Mouse (Mus musculus) neural tube, embryonic 11.5 days (tissue): ENCODE results near the gene Fsip1. TPM values are rescaled to one million over a fixed set of nuclear protein-coding genes. Genes with fewer than 3 reads are reported as not detected.

Experiments used
- ATAC-seq: fragments of 200-750 bp; cut with Nextera tagmentation; 2 replicates; pipeline ENCODE4 v1.8.0; 2017; ENCODE audit warnings: moderate number of reproducible peaks, mild to moderate bottlenecking, moderate TSS enrichment, moderate library complexity; ENCODE audit not compliant: insufficient read depth, low FRiP score, low TSS enrichment
- DNase-seq: peaks from one replicate; pipeline ENCODE4 v3.0.0-alpha.2; 2015; ENCODE audit warnings: low spot score
- H3K27ac ChIP-seq: fragments of 300-500 bp; sonication (generic); 2 replicates; pipeline ENCODE4 v1.5.1; 2014; ENCODE audit warnings: low read depth, mild to moderate bottlenecking, low read length
- H3K27me3 ChIP-seq: fragments of 300-500 bp; sonication (generic); 2 replicates; pipeline ENCODE4 v1.6.1; 2014; ENCODE audit warnings: mild to moderate bottlenecking, low read length, mixed read lengths; ENCODE audit not compliant: control insufficient read depth, insufficient read depth
- H3K36me3 ChIP-seq: fragments of 300-500 bp; sonication (generic); 2 replicates; pipeline ENCODE4 v1.6.1; 2014; ENCODE audit warnings: mild to moderate bottlenecking, low read length, moderate library complexity, mixed read lengths; ENCODE audit not compliant: control insufficient read depth, insufficient read depth
- H3K4me1 ChIP-seq: fragments of 300-500 bp; sonication (generic); 2 replicates; pipeline ENCODE4 v1.6.1; 2014; ENCODE audit warnings: low read length, mixed read lengths; ENCODE audit not compliant: control insufficient read depth, insufficient read depth
- H3K4me2 ChIP-seq: fragments of 300-500 bp; sonication (generic); 2 replicates; pipeline ENCODE4 v1.6.1; 2014; ENCODE audit warnings: low read depth, mild to moderate bottlenecking, moderate library complexity
- H3K4me3 ChIP-seq: fragments of 300-500 bp; sonication (generic); 2 replicates; pipeline ENCODE4 v1.5.1; 2014; ENCODE audit warnings: low read depth, low read length
- H3K9ac ChIP-seq: fragments of 300-500 bp; sonication (generic); 2 replicates; pipeline ENCODE4 v1.6.1; 2014; ENCODE audit warnings: mild to moderate bottlenecking, low read length
- H3K9me3 ChIP-seq: fragments of 300-500 bp; sonication (generic); 2 replicates; pipeline ENCODE4 v1.6.1; 2016; ENCODE audit warnings: low read length; ENCODE audit not compliant: control insufficient read depth
- WGBS: fragments of 180-500 bp; shearing (Covaris S2); extraction: QIAGEN DNeasy Blood & Tissue Kit; methylation state at CpG from one replicate; pipeline ENCODE4 v1.1.7; 2014; 5-methylcytosine and 5-hydroxymethylcytosine counted together
- polyA plus RNA-seq: library from polyadenylated mRNA; unstranded; fragments of >200 nt; fragmentation: Nextera tagmentation; extraction: Ambion mirVana; gene quantifications from 2 replicates; pipeline ENCODE4 v1.2.1, GENCODE M21; 2014

The Fsip1 gene
- polyA plus RNA-seq, 1 experiment from 2014 or later = 2.6 TPM

DNA sequence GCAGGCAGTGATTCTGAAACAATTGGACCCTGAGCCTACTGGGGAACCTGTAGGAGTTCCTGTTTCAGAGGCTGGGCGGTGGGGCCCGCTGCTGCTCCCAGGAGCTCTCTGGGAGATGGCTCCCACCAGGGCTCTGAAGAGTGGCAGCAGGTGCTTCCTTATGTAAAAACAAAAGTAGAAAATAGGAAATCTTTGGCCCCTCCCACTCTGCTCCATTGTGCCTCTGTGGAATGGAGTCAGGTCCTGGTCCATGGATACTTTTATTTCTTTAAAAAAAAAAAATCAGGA, 7.1 kb upstream of the Fsip1 start:
- Histone ChIP-seq H3K4me1 (no peaks in the 10 kb centered on the region), H3K4me2 (no peak overlapping the region), H3K9me3 (no peaks in the 10 kb centered on the region), H3K9ac (no peak overlapping the region), H3K27ac (no peak overlapping the region), H3K36me3 (no peaks in the 10 kb centered on the region), H3K4me3 (no peak overlapping the region), H3K27me3 (no peaks in the 10 kb centered on the region)
- ATAC-seq = no peak
- DNase-seq = no peak
- WGBS = 52% methylated on average over 2 of the region's 2 CpGs

GRCm38 (mm10) chr2:118263151-118263913, 6.6 kb upstream of the Fsip1 start:
- DNase-seq (peak; percentile 60), ATAC-seq (no peak)
- Histone ChIP-seq H3K9ac (no peak overlapping the region), H3K4me1 (no peaks in the 10 kb centered on the region), H3K4me3 (no peak overlapping the region), H3K9me3 (no peaks in the 10 kb centered on the region), H3K36me3 (no peaks in the 10 kb centered on the region), H3K4me2 (no peak overlapping the region), H3K27ac (no peak overlapping the region), H3K27me3 (no peaks in the 10 kb centered on the region)
- 22% methylated on average over 8 of the region's 8 CpGs for WGBS

DNA sequence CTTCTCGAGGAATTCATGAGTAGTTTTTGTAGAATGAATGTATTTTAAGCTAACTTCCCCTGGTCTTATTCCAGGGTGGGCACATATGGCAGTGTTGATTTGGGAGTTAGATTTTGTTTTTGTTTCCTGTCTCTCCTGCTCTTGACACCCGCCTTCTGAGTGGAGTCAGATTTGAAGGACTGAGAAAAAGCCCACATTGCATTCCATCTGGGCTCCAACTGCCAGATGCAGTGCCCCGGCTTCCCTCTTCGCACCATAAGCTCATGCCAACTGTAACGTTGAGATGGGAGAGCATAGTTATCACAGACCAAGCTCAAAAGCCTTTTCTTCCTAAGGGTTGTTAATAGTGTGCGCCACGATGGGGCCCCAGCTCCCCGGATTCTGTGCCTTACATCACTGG, 5.9 kb upstream of the Fsip1 start:
- ATAC-seq (no peak), DNase-seq (no peak)
- Histone ChIP-seq H3K27me3 (no peaks in the 10 kb centered on the region), H3K27ac (no peak overlapping the region), H3K9ac (no peak overlapping the region), H3K4me1 (no peaks in the 10 kb centered on the region), H3K36me3 (no peaks in the 10 kb centered on the region), H3K4me3 (no peak overlapping the region), H3K4me2 (no peak overlapping the region), H3K9me3 (no peaks in the 10 kb centered on the region)
- WGBS = 62% methylated on average over 8 of the region's 8 CpGs

- no peak overlapping the region for H3K4me2 ChIP-seq
- H3K36me3 ChIP-seq = no peaks in the 10 kb centered on the region
- H3K9me3 ChIP-seq = peaks cover 4% of the 10 kb centered on the region; the same call in 1 of the 2 replicates
- 88% methylated on average over 5 of the region's 5 CpGs for WGBS
- no peaks in the 10 kb centered on the region for H3K27me3 ChIP-seq
- DNase-seq (no peak), ATAC-seq (no peak)
- H3K9ac ChIP-seq = no peak overlapping the region
- H3K4me3 ChIP-seq = no peak overlapping the region
- no peak overlapping the region for H3K27ac ChIP-seq
- H3K4me1 ChIP-seq = no peaks in the 10 kb centered on the region
Measured at GRCm38 (mm10) chr2:118259746-118260145, 3.0 kb upstream of the Fsip1 start.

- Histone ChIP-seq H3K9ac (no peak overlapping the region), H3K36me3 (no peaks in the 10 kb centered on the region), H3K4me1 (no peaks in the 10 kb centered on the region; the same call in 1 of the 2 replicates), H3K9me3 (peaks cover 4% of the 10 kb centered on the region; the same call in 1 of the 2 replicates), H3K4me2 (peak overlapping the region; percentile 53), H3K27me3 (no peaks in the 10 kb centered on the region), H3K27ac (no peak overlapping the region), H3K4me3 (no peak overlapping the region)
- ATAC-seq = no peak
- 81% methylated on average over 8 of the region's 8 CpGs for WGBS
- no peak for DNase-seq
Measured at GRCm38 (mm10) chr2:118257094-118257493, 328 bp upstream of the Fsip1 start.

GRCm38 (mm10) chr2:118254516-118254915, 2.2 kb downstream of the Fsip1 start:
- ATAC-seq = no peak
- H3K27me3 ChIP-seq = no peaks in the 10 kb centered on the region
- H3K36me3 ChIP-seq = no peaks in the 10 kb centered on the region
- H3K9ac ChIP-seq = no peak overlapping the region
- peak; percentile 47 for DNase-seq
- H3K4me2 ChIP-seq = no peak overlapping the region
- H3K27ac ChIP-seq = no peak overlapping the region
- peaks cover 4% of the 10 kb centered on the region; the same call in 1 of the 2 replicates for H3K9me3 ChIP-seq
- H3K4me1 ChIP-seq = no peaks in the 10 kb centered on the region; the same call in 1 of the 2 replicates
- 21% methylated on average over 8 of the region's 8 CpGs for WGBS
- H3K4me3 ChIP-seq = no peak overlapping the region

GRCm38 (mm10) chr2:118248966-118249365, 7.8 kb downstream of the Fsip1 start:
- Histone ChIP-seq H3K4me1 (no peaks in the 10 kb centered on the region), H3K4me2 (no peak overlapping the region), H3K36me3 (no peaks in the 10 kb centered on the region), H3K27me3 (no peaks in the 10 kb centered on the region), H3K9ac (no peak overlapping the region), H3K9me3 (no peaks in the 10 kb centered on the region), H3K27ac (no peak overlapping the region), H3K4me3 (no peak overlapping the region)
- 85% methylated on average over 12 of the region's 12 CpGs for WGBS
- no peak for ATAC-seq
- DNase-seq = no peak

GRCm38 (mm10) chr2:118248016-118248415, 8.8 kb downstream of the Fsip1 start:
- no peaks in the 10 kb centered on the region for H3K27me3 ChIP-seq
- no peak overlapping the region for H3K4me3 ChIP-seq
- H3K27ac ChIP-seq = no peak overlapping the region
- ATAC-seq (no peak), DNase-seq (no peak)
- no peaks in the 10 kb centered on the region for H3K36me3 ChIP-seq
- H3K4me1 ChIP-seq = no peaks in the 10 kb centered on the region
- 60% methylated on average over 2 of the region's 2 CpGs for WGBS
- no peaks in the 10 kb centered on the region for H3K9me3 ChIP-seq
- H3K9ac ChIP-seq = no peak overlapping the region
- H3K4me2 ChIP-seq = no peak overlapping the region

DNA sequence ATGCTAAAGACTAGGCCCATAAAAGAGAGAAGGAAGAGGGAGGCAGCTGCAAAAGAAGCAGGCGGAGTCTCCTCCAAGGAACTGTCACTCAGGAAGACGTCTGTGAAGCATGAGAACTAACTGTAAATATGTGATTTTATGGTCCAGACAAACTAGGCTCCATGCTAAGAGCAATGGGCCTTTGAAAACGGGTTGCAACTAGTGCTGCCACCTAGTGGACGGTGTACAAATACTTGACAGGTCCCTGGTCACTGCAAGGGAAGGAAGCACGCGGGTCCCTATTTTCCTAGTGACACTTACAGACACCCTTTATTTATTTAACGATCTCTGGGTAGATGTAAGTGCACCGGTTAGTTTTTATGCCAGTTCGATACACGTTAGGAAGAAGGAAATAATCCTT, 10.9 kb downstream of the Fsip1 start:
- Histone ChIP-seq H3K27ac (no peak overlapping the region), H3K9ac (no peak overlapping the region), H3K36me3 (no peaks in the 10 kb centered on the region), H3K9me3 (no peaks in the 10 kb centered on the region), H3K4me2 (no peak overlapping the region), H3K4me1 (no peaks in the 10 kb centered on the region), H3K27me3 (no peaks in the 10 kb centered on the region), H3K4me3 (no peak overlapping the region)
- WGBS = 16% methylated on average over 10 of the region's 10 CpGs
- ATAC-seq = 0 out of 2 replicates have a peak, but pooled peaks have one; percentile 69
- DNase-seq = peak; percentile 81
